Mouse (Mus musculus): ENCODE results near the gene Hnrnpll. TPM values are rescaled to one million over a fixed set of nuclear protein-coding genes. Genes with fewer than 3 reads are reported as not detected.
A peak's percentile ranks its signal among the peaks of the same experiment; 100 is the strongest.

Hnrnpll gene
- polyA plus RNA-seq, 1 experiment from 2014 or later = 64.1 TPM

GRCm38 (mm10) chr17:80084424-80084823, 22.3 kb upstream of the Hnrnpll start:
- H3K27ac ChIP-seq = no peak overlapping the region
- H3K27me3 ChIP-seq = no peaks in the 10 kb centered on the region
- 68% methylated on average over 9 of the region's 9 CpGs for WGBS
- H3K4me2 ChIP-seq (replicated peaks) = no peak overlapping the region
- no peaks in the 10 kb centered on the region for H3K4me1 ChIP-seq
- H3K4me3 ChIP-seq = no peak overlapping the region
- ATAC-seq (ENCODE audit: low FRiP score, low read depth) = no peak
- no peaks in the 10 kb centered on the region for H3K36me3 ChIP-seq
- no peak overlapping the region for H3K9ac ChIP-seq
- peaks cover 7% of the 10 kb centered on the region; the same call in 1 of the 2 replicates for H3K9me3 ChIP-seq

- Histone ChIP-seq H3K4me1 (no peaks in the 10 kb centered on the region), H3K9ac (no peak overlapping the region), H3K27me3 (no peaks in the 10 kb centered on the region), H3K4me2 (replicated peaks) (no peak overlapping the region), H3K27ac (no peak overlapping the region), H3K4me3 (no peak overlapping the region), H3K36me3 (no peaks in the 10 kb centered on the region), H3K9me3 (peaks cover 7% of the 10 kb centered on the region; the same call in 1 of the 2 replicates)
- WGBS = 72% methylated on average over 6 of the region's 6 CpGs
- no peak for ATAC-seq (ENCODE audit: low FRiP score, low read depth)
These were observed 21.1 kb upstream of the Hnrnpll start for GRCm38 (mm10) chr17:80083223-80083622.

- H3K27ac ChIP-seq = no peak overlapping the region
- no peaks in the 10 kb centered on the region for H3K36me3 ChIP-seq
- no peaks in the 10 kb centered on the region for H3K9me3 ChIP-seq
- H3K4me1 ChIP-seq = no peaks in the 10 kb centered on the region
- H3K4me2 ChIP-seq (replicated peaks) = no peak overlapping the region
- ATAC-seq (ENCODE audit: low FRiP score, low read depth) = no peak
- no peaks in the 10 kb centered on the region for H3K27me3 ChIP-seq
- H3K9ac ChIP-seq = no peak overlapping the region
- H3K4me3 ChIP-seq = no peak overlapping the region
- 86% methylated on average over 4 of the region's 4 CpGs for WGBS
These were observed 16.6 kb upstream of the Hnrnpll start for GRCm38 (mm10) chr17:80078726-80079125.

GRCm38 (mm10) chr17:80067257-80067656, 5.1 kb upstream of the Hnrnpll start:
- Histone ChIP-seq H3K9me3 (no peaks in the 10 kb centered on the region), H3K4me3 (no peak overlapping the region), H3K4me1 (peaks cover 6% of the 10 kb centered on the region), H3K27me3 (no peaks in the 10 kb centered on the region), H3K36me3 (no peaks in the 10 kb centered on the region), H3K27ac (no peak overlapping the region), H3K9ac (no peak overlapping the region), H3K4me2 (replicated peaks) (no peak overlapping the region)
- WGBS = 86% methylated on average over 5 of the region's 6 CpGs
- no peak for ATAC-seq (ENCODE audit: low FRiP score, low read depth)

GRCm38 (mm10) chr17:80063840-80064495, 1.8 kb upstream of the Hnrnpll start:
- 61% methylated on average over 8 of the region's 8 CpGs for WGBS
- Histone ChIP-seq H3K36me3 (no peaks in the 10 kb centered on the region), H3K4me1 (peaks cover 20% of the 10 kb centered on the region), H3K4me3 (no peak overlapping the region), H3K9ac (no peak overlapping the region), H3K9me3 (no peaks in the 10 kb centered on the region), H3K4me2 (replicated peaks) (no peak overlapping the region), H3K27me3 (no peaks in the 10 kb centered on the region), H3K27ac (no peak overlapping the region)
- no peak for ATAC-seq (ENCODE audit: low FRiP score, low read depth)

- Histone ChIP-seq H3K9me3 (no peaks in the 10 kb centered on the region), H3K4me2 (replicated peaks) (peak overlapping the region; percentile 80; the same call in 1 of the 2 replicates), H3K9ac (peak overlapping the region; percentile 99; the same call in 1 of the 2 replicates), H3K27ac (no peak overlapping the region), H3K4me1 (peaks cover 23% of the 10 kb centered on the region), H3K27me3 (no peaks in the 10 kb centered on the region), H3K36me3 (no peaks in the 10 kb centered on the region), H3K4me3 (peak overlapping the region; percentile 98; the same call in 1 of the 2 replicates)
- WGBS = 85% methylated on average over 10 of the region's 10 CpGs
- no peak for ATAC-seq (ENCODE audit: low FRiP score, low read depth)
These were observed 1.3 kb upstream of the Hnrnpll start for GRCm38 (mm10) chr17:80063386-80063785.

- Histone ChIP-seq H3K9me3 (no peaks in the 10 kb centered on the region), H3K36me3 (no peaks in the 10 kb centered on the region; the same call in 1 of the 2 replicates), H3K27ac (peak overlapping the region; percentile 99), H3K27me3 (no peaks in the 10 kb centered on the region), H3K4me1 (peaks cover 28% of the 10 kb centered on the region), H3K4me3 (peak overlapping the region; percentile 98), H3K9ac (peak overlapping the region; percentile 99), H3K4me2 (replicated peaks) (peak overlapping the region; percentile 80)
- whole genome bisulfite sequencing = 2% methylated on average over 15 of the region's 15 CpGs
- ATAC-seq (ENCODE audit: low FRiP score, low read depth) = peak; percentile 25; the same call in 1 of the 2 replicates
These were observed 481 bp upstream of the Hnrnpll start for GRCm38 (mm10) chr17:80062620-80063010.

GRCm38 (mm10) chr17:80060828-80061782, 1.0 kb downstream of the Hnrnpll start:
- peak overlapping the region; percentile 99 for H3K27ac ChIP-seq
- peak overlapping the region; percentile 80 for H3K4me2 ChIP-seq (replicated peaks)
- no peaks in the 10 kb centered on the region for H3K9me3 ChIP-seq
- WGBS = under 1% methylated on average over 82 of the region's 83 CpGs
- peak overlapping the region; percentile 99 for H3K9ac ChIP-seq
- peaks cover 28% of the 10 kb centered on the region for H3K4me1 ChIP-seq
- H3K4me3 ChIP-seq = peak overlapping the region; percentile 98
- no peaks in the 10 kb centered on the region for H3K27me3 ChIP-seq
- H3K36me3 ChIP-seq = no peaks in the 10 kb centered on the region; the same call in 1 of the 2 replicates
- ATAC-seq (ENCODE audit: low FRiP score, low read depth) = no peak

- no peak for ATAC-seq (ENCODE audit: low FRiP score, low read depth)
- H3K27me3 ChIP-seq = no peaks in the 10 kb centered on the region
- peaks cover 28% of the 10 kb centered on the region for H3K4me1 ChIP-seq
- H3K36me3 ChIP-seq = no peaks in the 10 kb centered on the region; the same call in 1 of the 2 replicates
- no peak overlapping the region for H3K27ac ChIP-seq
- peak overlapping the region; percentile 99 for H3K9ac ChIP-seq
- H3K9me3 ChIP-seq = no peaks in the 10 kb centered on the region
- WGBS = 14% methylated on average over 5 of the region's 5 CpGs
- peak overlapping the region; percentile 80 for H3K4me2 ChIP-seq (replicated peaks)
- peak overlapping the region; percentile 98 for H3K4me3 ChIP-seq
These were observed 2.0 kb downstream of the Hnrnpll start for GRCm38 (mm10) chr17:80060151-80060550.

- H3K27me3 ChIP-seq = no peaks in the 10 kb centered on the region
- peak overlapping the region; percentile 80 for H3K4me2 ChIP-seq (replicated peaks)
- H3K9me3 ChIP-seq = no peaks in the 10 kb centered on the region
- peak overlapping the region; percentile 98 for H3K4me3 ChIP-seq
- peak overlapping the region; percentile 99; the same call in 1 of the 2 replicates for H3K9ac ChIP-seq
- H3K4me1 ChIP-seq = peaks cover 28% of the 10 kb centered on the region
- WGBS = 9% methylated on average over 1 of the region's 1 CpGs
- ATAC-seq (ENCODE audit: low FRiP score, low read depth) = no peak
- no peaks in the 10 kb centered on the region; the same call in 1 of the 2 replicates for H3K36me3 ChIP-seq
- no peak overlapping the region for H3K27ac ChIP-seq
These were observed 2.4 kb downstream of the Hnrnpll start for GRCm38 (mm10) chr17:80059731-80060130.

GRCm38 (mm10) chr17:80058501-80058900, 3.6 kb downstream of the Hnrnpll start:
- no peaks in the 10 kb centered on the region for H3K9me3 ChIP-seq
- H3K27me3 ChIP-seq = no peaks in the 10 kb centered on the region
- WGBS = 33% methylated on average over 1 of the region's 1 CpGs
- peaks cover 8% of the 10 kb centered on the region; the same call in 1 of the 2 replicates for H3K36me3 ChIP-seq
- no peak overlapping the region for H3K4me3 ChIP-seq
- ATAC-seq (ENCODE audit: low FRiP score, low read depth) = no peak
- H3K9ac ChIP-seq = no peak overlapping the region
- no peak overlapping the region for H3K4me2 ChIP-seq (replicated peaks)
- no peak overlapping the region for H3K27ac ChIP-seq
- peaks cover 28% of the 10 kb centered on the region for H3K4me1 ChIP-seq

Measured in limb, embryonic 13.5 days (tissue).